Mouse (Mus musculus): ENCODE measurements at regions not wholly inside any gene's neighbourhood (a gene's known extent, or its start where the extent isn't known, plus 50 kb on each side); places are given as distances from the start of the nearest gene placed in this dataset.

- TF ChIP-seq GATA1 (IDR thresholded peaks at IDR 0.05; ENCODE audit: low read length) (no peak), TAL1 (IDR thresholded peaks at IDR 0.05; ENCODE audit: low read length) (no peak)
These were observed 312.7 kb upstream of the Klf3 start for GRCm38 (mm10) chr5:64490445-64490950.

Measured in erythroblast, embryonic 14.5 days (primary cell).